In the genomic region with DNA sequence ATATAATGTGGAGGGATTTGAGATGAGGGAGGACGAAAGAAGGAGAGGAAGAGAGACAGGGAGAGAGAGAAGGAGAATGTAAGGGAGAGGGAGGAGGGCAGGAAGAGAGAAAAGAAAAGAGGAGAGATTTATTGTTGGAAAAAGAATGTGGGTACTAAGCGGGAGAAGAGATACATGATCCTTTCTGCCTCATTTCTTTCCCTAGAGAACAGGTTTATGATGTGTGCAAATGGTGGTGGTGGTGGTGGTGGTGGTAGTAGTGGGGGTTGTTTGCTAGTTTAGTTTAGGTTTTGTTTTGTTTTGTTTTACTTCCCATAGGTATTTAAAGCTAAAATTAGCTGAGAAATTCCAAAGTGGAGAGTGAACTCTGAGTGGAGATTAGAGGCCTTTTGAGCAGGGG, we compare ENCODE assay signal across 17 mouse cellular contexts.
"Had no signal": no experiment of that assay in that cellular context is flagged by ENCODE, and none has a peak within 500 bp of the region (broad histone marks: within the 10 kb centered on the region; RNA-seq: fewer than 3 reads in every experiment).

No protein-coding gene starts in this region.

- H3K27me3 ChIP-seq: lung, embryonic 15.5 days; megakaryocyte, embryonic 14.5 days; midbrain, embryonic 13.5 days; midbrain, embryonic 15.5 days; stomach, embryonic 15.5 days had no signal

- H3K4me1 ChIP-seq: lung, embryonic 15.5 days; megakaryocyte, embryonic 14.5 days; midbrain, embryonic 15.5 days; neural tube, embryonic 12.5 days; stomach, embryonic 15.5 days had no signal

- H3K9me3 ChIP-seq: lung, embryonic 15.5 days; megakaryocyte, embryonic 14.5 days; midbrain, embryonic 13.5 days; midbrain, embryonic 15.5 days; neural tube, embryonic 12.5 days; stomach, embryonic 15.5 days had no signal

- H3K4me3 ChIP-seq: lung, embryonic 15.5 days; megakaryocyte, embryonic 14.5 days; midbrain, embryonic 13.5 days; midbrain, embryonic 15.5 days; neural tube, embryonic 12.5 days; stomach, embryonic 15.5 days had no signal

- H3K36me3 ChIP-seq: lung, embryonic 15.5 days; midbrain, embryonic 13.5 days; midbrain, embryonic 15.5 days; neural tube, embryonic 12.5 days; stomach, embryonic 15.5 days had no signal

- DNase-seq: lung, adult 2 months; lung, postnatal 14 days; lung, postnatal 36 days; right cerebral cortex, postnatal 14 days; thymus, adult 2 months; thymus, postnatal 25 days; thymus, postnatal 4 days had no signal

- ATAC-seq: lung, postnatal 0 days; midbrain, embryonic 13.5 days; midbrain, embryonic 15.5 days had no signal

- H3K27ac ChIP-seq: lung, embryonic 15.5 days; macrophage; midbrain, embryonic 13.5 days; midbrain, embryonic 15.5 days; neural tube, embryonic 12.5 days; stomach, embryonic 15.5 days; stomach, postnatal 0 days had no signal

- H3K4me2 ChIP-seq: lung, embryonic 15.5 days; midbrain, embryonic 11.5 days; midbrain, embryonic 13.5 days; midbrain, embryonic 15.5 days; neural tube, embryonic 12.5 days; stomach, embryonic 15.5 days had no signal

- H3K9ac ChIP-seq: lung, embryonic 15.5 days; midbrain, embryonic 13.5 days; midbrain, embryonic 15.5 days; neural tube, embryonic 12.5 days; stomach, embryonic 15.5 days had no signal
